Mouse (Mus musculus) forebrain, embryonic 11.5 days (tissue): Measurements from ENCODE around the gene Zfp385b. TPM values are rescaled to one million over a fixed set of nuclear protein-coding genes. Genes with fewer than 3 reads are reported as not detected.

ENCODE experiments used
- ATAC-seq: fragments of 200-750 bp; cut with Nextera tagmentation; replicated peaks from 2 replicates; pipeline ENCODE4 v1.8.0; 2017; ENCODE audit warnings: moderate TSS enrichment; ENCODE audit not compliant: low FRiP score
- DNase-seq: peaks from one replicate; pipeline ENCODE4 v3.0.0-alpha.2; 2017; ENCODE audit warnings: low spot score
- H3K27ac ChIP-seq: fragments of 300-500 bp; sonication (generic); 2 replicates; pipeline ENCODE4 v1.5.1; 2014; ENCODE audit warnings: low read depth, low read length
- H3K27me3 ChIP-seq: fragments of 300-500 bp; sonication (generic); 2 replicates; pipeline ENCODE4 v1.6.1; 2014; ENCODE audit warnings: mild to moderate bottlenecking, low read length, mixed read lengths; ENCODE audit not compliant: control insufficient read depth, insufficient read depth
- H3K36me3 ChIP-seq: fragments of 300-500 bp; sonication (generic); 2 replicates; pipeline ENCODE4 v1.6.1; 2014; ENCODE audit warnings: mild to moderate bottlenecking, low read length, moderate library complexity, mixed read lengths; ENCODE audit not compliant: control insufficient read depth, insufficient read depth
- H3K4me1 ChIP-seq: fragments of 300-500 bp; sonication (generic); replicated peaks from 2 replicates; pipeline ENCODE4 v1.6.1; 2014; ENCODE audit warnings: low read length, mixed read lengths; ENCODE audit not compliant: control insufficient read depth, insufficient read depth
- H3K4me2 ChIP-seq: fragments of 300-500 bp; sonication (generic); 2 replicates; pipeline ENCODE4 v1.6.1; 2014; ENCODE audit warnings: low read depth, mild to moderate bottlenecking, low read length, moderate library complexity, mixed read lengths; ENCODE audit not compliant: severe bottlenecking
- H3K4me3 ChIP-seq: fragments of 300-500 bp; sonication (generic); 2 replicates; pipeline ENCODE4 v1.5.1; 2014; ENCODE audit warnings: low read depth, low read length
- H3K9ac ChIP-seq: fragments of 300-500 bp; sonication (generic); 2 replicates; pipeline ENCODE4 v1.6.1; 2014; ENCODE audit warnings: low read length
- H3K9me3 ChIP-seq: fragments of 300-500 bp; sonication (generic); 2 replicates; pipeline ENCODE4 v1.6.1; 2016; ENCODE audit warnings: low read length, mixed read lengths; ENCODE audit not compliant: control insufficient read depth
- WGBS: fragments of 180-500 bp; shearing (Covaris S2); extraction: QIAGEN DNeasy Blood & Tissue Kit; methylation state at CpG from one replicate; pipeline ENCODE4 v1.1.7; 2014; 5-methylcytosine and 5-hydroxymethylcytosine counted together
- polyA plus RNA-seq: library from polyadenylated mRNA; unstranded; fragments of >200 nt; fragmentation: Nextera tagmentation; extraction: Ambion mirVana; gene quantifications from 2 replicates; pipeline ENCODE4 v1.2.1, GENCODE M21; 2014

The Zfp385b gene
- polyA plus RNA-seq, 1 experiment from 2014 or later = 1.0 TPM

GRCm38 (mm10) chr2:77506308-77506707, 313.1 kb downstream of the Zfp385b start:
- Histone ChIP-seq H3K27ac (no peak overlapping the region), H3K27me3 (no peaks in the 10 kb centered on the region), H3K4me3 (peak overlapping the region; percentile 5; the same call in 1 of the 2 replicates), H3K4me1 (no peaks in the 10 kb centered on the region), H3K36me3 (no peaks in the 10 kb centered on the region), H3K4me2 (peak overlapping the region; percentile 40; the same call in 1 of the 2 replicates), H3K9me3 (no peaks in the 10 kb centered on the region), H3K9ac (no peak overlapping the region)
- ATAC-seq = peak; percentile 66
- 6% methylated on average over 7 of the region's 7 CpGs for WGBS
- no peak for DNase-seq

GRCm38 (mm10) chr2:77505614-77506013, 313.8 kb downstream of the Zfp385b start:
- Histone ChIP-seq H3K4me2 (no peak overlapping the region), H3K4me1 (no peaks in the 10 kb centered on the region), H3K27ac (no peak overlapping the region), H3K4me3 (no peak overlapping the region), H3K9me3 (no peaks in the 10 kb centered on the region), H3K9ac (no peak overlapping the region), H3K36me3 (no peaks in the 10 kb centered on the region), H3K27me3 (no peaks in the 10 kb centered on the region)
- ATAC-seq (no peak), DNase-seq (no peak)
- WGBS = 58% methylated on average over 1 of the region's 1 CpGs

- Histone ChIP-seq H3K9ac (no peak overlapping the region), H3K4me3 (no peak overlapping the region), H3K4me1 (no peaks in the 10 kb centered on the region), H3K4me2 (no peak overlapping the region), H3K36me3 (no peaks in the 10 kb centered on the region), H3K9me3 (no peaks in the 10 kb centered on the region), H3K27ac (no peak overlapping the region), H3K27me3 (no peaks in the 10 kb centered on the region)
- ATAC-seq (no peak), DNase-seq (no peak)
- WGBS = 88% methylated on average over 6 of the region's 6 CpGs
Observed at GRCm38 (mm10) chr2:77503674-77504351, 315.6 kb downstream of the Zfp385b start.

GRCm38 (mm10) chr2:77503217-77503616, 316.2 kb downstream of the Zfp385b start:
- 90% methylated on average over 8 of the region's 8 CpGs for WGBS
- H3K4me1 ChIP-seq = no peaks in the 10 kb centered on the region
- H3K9ac ChIP-seq = no peak overlapping the region
- H3K27ac ChIP-seq = no peak overlapping the region
- H3K36me3 ChIP-seq = no peaks in the 10 kb centered on the region
- H3K9me3 ChIP-seq = no peaks in the 10 kb centered on the region
- no peaks in the 10 kb centered on the region for H3K27me3 ChIP-seq
- no peak for DNase-seq
- H3K4me3 ChIP-seq = no peak overlapping the region
- no peak for ATAC-seq
- H3K4me2 ChIP-seq = no peak overlapping the region

GRCm38 (mm10) chr2:77502458-77502857, 317.0 kb downstream of the Zfp385b start:
- no peak overlapping the region for H3K4me3 ChIP-seq
- WGBS = 88% methylated on average over 8 of the region's 8 CpGs
- H3K36me3 ChIP-seq = no peaks in the 10 kb centered on the region
- H3K27ac ChIP-seq = no peak overlapping the region
- H3K27me3 ChIP-seq = no peaks in the 10 kb centered on the region
- no peaks in the 10 kb centered on the region for H3K9me3 ChIP-seq
- no peak for ATAC-seq
- no peak for DNase-seq
- H3K4me1 ChIP-seq = no peaks in the 10 kb centered on the region
- no peak overlapping the region for H3K4me2 ChIP-seq
- no peak overlapping the region for H3K9ac ChIP-seq

- DNase-seq (no peak), ATAC-seq (no peak)
- WGBS = 52% methylated on average over 6 of the region's 6 CpGs
- Histone ChIP-seq H3K27me3 (no peaks in the 10 kb centered on the region), H3K4me3 (no peak overlapping the region), H3K4me1 (no peaks in the 10 kb centered on the region), H3K4me2 (no peak overlapping the region), H3K27ac (no peak overlapping the region), H3K36me3 (no peaks in the 10 kb centered on the region), H3K9me3 (no peaks in the 10 kb centered on the region), H3K9ac (no peak overlapping the region)
Observed at GRCm38 (mm10) chr2:77500480-77500879, 319.0 kb downstream of the Zfp385b start.

GRCm38 (mm10) chr2:77498379-77498778, 321.1 kb downstream of the Zfp385b start:
- Histone ChIP-seq H3K27ac (no peak overlapping the region), H3K9me3 (no peaks in the 10 kb centered on the region), H3K36me3 (no peaks in the 10 kb centered on the region), H3K4me1 (no peaks in the 10 kb centered on the region), H3K27me3 (no peaks in the 10 kb centered on the region), H3K4me3 (no peak overlapping the region), H3K9ac (no peak overlapping the region), H3K4me2 (no peak overlapping the region)
- no peak for ATAC-seq
- 92% methylated on average over 4 of the region's 4 CpGs for WGBS
- DNase-seq = no peak

- no peak for DNase-seq
- Histone ChIP-seq H3K27ac (no peak overlapping the region), H3K4me3 (no peak overlapping the region), H3K4me2 (no peak overlapping the region), H3K4me1 (no peaks in the 10 kb centered on the region), H3K9me3 (no peaks in the 10 kb centered on the region), H3K36me3 (no peaks in the 10 kb centered on the region), H3K27me3 (no peaks in the 10 kb centered on the region), H3K9ac (no peak overlapping the region)
- WGBS = 94% methylated on average over 6 of the region's 6 CpGs
- no peak for ATAC-seq
Observed at GRCm38 (mm10) chr2:77497942-77498341, 321.5 kb downstream of the Zfp385b start.

- Histone ChIP-seq H3K4me3 (no peak overlapping the region), H3K9ac (no peak overlapping the region), H3K4me2 (no peak overlapping the region), H3K27ac (no peak overlapping the region), H3K27me3 (no peaks in the 10 kb centered on the region), H3K4me1 (no peaks in the 10 kb centered on the region), H3K36me3 (no peaks in the 10 kb centered on the region), H3K9me3 (no peaks in the 10 kb centered on the region)
- ATAC-seq = no peak
- WGBS = 88% methylated on average over 7 of the region's 7 CpGs
- no peak for DNase-seq
Observed at GRCm38 (mm10) chr2:77496071-77496470, 323.4 kb downstream of the Zfp385b start.
